Mouse (Mus musculus) kidney, embryonic 16.5 days (tissue): ENCODE results near the gene Sox10. TPM values are rescaled to one million over a fixed set of nuclear protein-coding genes. Genes with fewer than 3 reads are reported as not detected.

Source experiments
- ATAC-seq: fragments of 200-750 bp; cut with Nextera tagmentation; 2 replicates; pipeline ENCODE4 v1.8.0; 2017; ENCODE audit warnings: moderate TSS enrichment; ENCODE audit not compliant: low FRiP score, low TSS enrichment
- H3K27ac ChIP-seq: fragments of 300-500 bp; sonication (generic); 2 replicates; pipeline ENCODE4 v1.5.1; 2014; ENCODE audit warnings: low read length
- H3K27me3 ChIP-seq: fragments of 300-500 bp; sonication (generic); 2 replicates; pipeline ENCODE4 v1.6.1; 2014; ENCODE audit warnings: low read length, control low read depth, mixed read lengths; ENCODE audit not compliant: insufficient read depth
- H3K36me3 ChIP-seq: fragments of 300-500 bp; sonication (generic); 2 replicates; pipeline ENCODE4 v1.6.1; 2014; ENCODE audit warnings: low read length, control low read depth, mixed read lengths; ENCODE audit not compliant: insufficient read depth
- H3K4me1 ChIP-seq: fragments of 300-500 bp; sonication (generic); 2 replicates; pipeline ENCODE4 v1.6.1; 2014; ENCODE audit warnings: low read length, control low read depth, mixed read lengths; ENCODE audit not compliant: insufficient read depth
- H3K4me2 ChIP-seq: fragments of 300-500 bp; sonication (generic); replicated peaks from 2 replicates; pipeline ENCODE4 v1.6.1; 2014; ENCODE audit warnings: low read depth, low read length
- H3K4me3 ChIP-seq: fragments of 300-500 bp; sonication (generic); 2 replicates; pipeline ENCODE4 v1.5.1; 2014; ENCODE audit warnings: mild to moderate bottlenecking, low read length
- H3K9ac ChIP-seq: fragments of 300-500 bp; sonication (generic); replicated peaks from 2 replicates; pipeline ENCODE4 v1.6.1; 2014; ENCODE audit warnings: low read length
- H3K9me3 ChIP-seq: fragments of 300-500 bp; sonication (generic); 2 replicates; pipeline ENCODE4 v1.6.1; 2016; ENCODE audit warnings: low read length, control low read depth
- WGBS: fragments of 180-500 bp; shearing (Covaris S2); extraction: QIAGEN DNeasy Blood & Tissue Kit; methylation state at CpG from one replicate; pipeline ENCODE4 v1.1.7; 2014; 5-methylcytosine and 5-hydroxymethylcytosine counted together
- polyA plus RNA-seq: library from polyadenylated mRNA; unstranded; fragments of >200 nt; fragmentation: Nextera tagmentation; extraction: Ambion mirVana; gene quantifications from 2 replicates; pipeline ENCODE4 v1.2.1, GENCODE M21; 2015

Sox10 gene
- polyA plus RNA-seq, 1 experiment from 2014 or later, result 0.56 TPM

GRCm38 (mm10) chr15:79130782-79131181, 34.3 kb downstream of the Sox10 start:
- Histone ChIP-seq H3K36me3 (peaks cover 54% of the 10 kb centered on the region), H3K4me3 (no peak overlapping the region), H3K9ac (no peak overlapping the region), H3K27ac (no peak overlapping the region), H3K4me2 (no peak overlapping the region), H3K4me1 (peaks cover 11% of the 10 kb centered on the region), H3K27me3 (no peaks in the 10 kb centered on the region), H3K9me3 (peaks cover 6% of the 10 kb centered on the region; the same call in 1 of the 2 replicates)
- ATAC-seq, result no peak
- 84% methylated on average over 10 of the region's 10 CpGs for WGBS

- no peaks in the 10 kb centered on the region for H3K27me3 ChIP-seq
- H3K9me3 ChIP-seq, result peaks cover 6% of the 10 kb centered on the region; the same call in 1 of the 2 replicates
- no peak overlapping the region for H3K27ac ChIP-seq
- H3K4me2 ChIP-seq, result no peak overlapping the region
- H3K4me3 ChIP-seq, result no peak overlapping the region
- no peak overlapping the region for H3K9ac ChIP-seq
- no peak for ATAC-seq
- H3K4me1 ChIP-seq, result no peaks in the 10 kb centered on the region
- peaks cover 64% of the 10 kb centered on the region for H3K36me3 ChIP-seq
- 65% methylated on average over 7 of the region's 7 CpGs for WGBS
These were observed 35.7 kb downstream of the Sox10 start for GRCm38 (mm10) chr15:79129311-79129710.

GRCm38 (mm10) chr15:79128208-79128607, 36.8 kb downstream of the Sox10 start:
- ATAC-seq, result no peak
- no peaks in the 10 kb centered on the region for H3K27me3 ChIP-seq
- no peak overlapping the region for H3K9ac ChIP-seq
- peaks cover 57% of the 10 kb centered on the region for H3K36me3 ChIP-seq
- H3K4me3 ChIP-seq, result no peak overlapping the region
- no peaks in the 10 kb centered on the region for H3K4me1 ChIP-seq
- H3K9me3 ChIP-seq, result peaks cover 6% of the 10 kb centered on the region; the same call in 1 of the 2 replicates
- no peak overlapping the region for H3K27ac ChIP-seq
- WGBS, result 96% methylated on average over 5 of the region's 5 CpGs
- H3K4me2 ChIP-seq, result no peak overlapping the region

- H3K4me1 ChIP-seq, result no peaks in the 10 kb centered on the region
- H3K9ac ChIP-seq, result no peak overlapping the region
- H3K27ac ChIP-seq, result no peak overlapping the region
- H3K9me3 ChIP-seq, result peaks cover 6% of the 10 kb centered on the region; the same call in 1 of the 2 replicates
- no peaks in the 10 kb centered on the region for H3K27me3 ChIP-seq
- no peak overlapping the region for H3K4me2 ChIP-seq
- no peak overlapping the region for H3K4me3 ChIP-seq
- H3K36me3 ChIP-seq, result peaks cover 59% of the 10 kb centered on the region
- ATAC-seq, result no peak
- 93% methylated on average over 12 of the region's 12 CpGs for WGBS
These were observed 37.9 kb downstream of the Sox10 start for GRCm38 (mm10) chr15:79127101-79127500.

GRCm38 (mm10) chr15:79126217-79126932, 38.7 kb downstream of the Sox10 start:
- no peak overlapping the region for H3K9ac ChIP-seq
- no peak overlapping the region for H3K4me3 ChIP-seq
- no peak for ATAC-seq
- H3K9me3 ChIP-seq, result peaks cover 6% of the 10 kb centered on the region; the same call in 1 of the 2 replicates
- H3K36me3 ChIP-seq, result peaks cover 57% of the 10 kb centered on the region
- WGBS, result 81% methylated on average over 13 of the region's 13 CpGs
- H3K4me1 ChIP-seq, result no peaks in the 10 kb centered on the region
- no peaks in the 10 kb centered on the region for H3K27me3 ChIP-seq
- H3K4me2 ChIP-seq, result no peak overlapping the region
- no peak overlapping the region for H3K27ac ChIP-seq

- Histone ChIP-seq H3K9ac (no peak overlapping the region), H3K36me3 (peaks cover 46% of the 10 kb centered on the region), H3K4me1 (no peaks in the 10 kb centered on the region), H3K4me2 (no peak overlapping the region), H3K9me3 (peaks cover 6% of the 10 kb centered on the region; the same call in 1 of the 2 replicates), H3K27ac (no peak overlapping the region), H3K27me3 (no peaks in the 10 kb centered on the region), H3K4me3 (no peak overlapping the region)
- 84% methylated on average over 10 of the region's 10 CpGs for WGBS
- ATAC-seq, result no peak
These were observed 40.6 kb downstream of the Sox10 start for GRCm38 (mm10) chr15:79124331-79124875.

- WGBS, result 84% methylated on average over 6 of the region's 6 CpGs
- no peaks in the 10 kb centered on the region for H3K27me3 ChIP-seq
- peaks cover 45% of the 10 kb centered on the region for H3K36me3 ChIP-seq
- H3K27ac ChIP-seq, result no peak overlapping the region
- ATAC-seq, result no peak
- H3K4me1 ChIP-seq, result no peaks in the 10 kb centered on the region
- no peak overlapping the region for H3K4me3 ChIP-seq
- H3K9me3 ChIP-seq, result peaks cover 6% of the 10 kb centered on the region; the same call in 1 of the 2 replicates
- no peak overlapping the region for H3K9ac ChIP-seq
- no peak overlapping the region for H3K4me2 ChIP-seq
These were observed 41.3 kb downstream of the Sox10 start for GRCm38 (mm10) chr15:79123751-79124150.

- Histone ChIP-seq H3K27me3 (no peaks in the 10 kb centered on the region), H3K9me3 (no peaks in the 10 kb centered on the region), H3K4me3 (no peak overlapping the region), H3K4me1 (no peaks in the 10 kb centered on the region), H3K27ac (no peak overlapping the region), H3K36me3 (peaks cover 41% of the 10 kb centered on the region), H3K4me2 (no peak overlapping the region), H3K9ac (no peak overlapping the region)
- 83% methylated on average over 13 of the region's 13 CpGs for WGBS
- no peak for ATAC-seq
These were observed 42.5 kb downstream of the Sox10 start for GRCm38 (mm10) chr15:79122546-79122945.

- ATAC-seq, result no peak
- 77% methylated on average over 4 of the region's 4 CpGs for WGBS
- peaks cover 38% of the 10 kb centered on the region; the same call in 1 of the 2 replicates for H3K36me3 ChIP-seq
These were observed 42.9 kb downstream of the Sox10 start for GRCm38 (mm10) chr15:79122119-79122518.

GRCm38 (mm10) chr15:79119491-79119890, 45.5 kb downstream of the Sox10 start:
- H3K4me3 ChIP-seq, result no peak overlapping the region
- H3K4me1 ChIP-seq, result 0 out of 2 replicates have a peak, but pooled peaks cover 5% of the 10 kb centered on the region
- no peak overlapping the region for H3K4me2 ChIP-seq
- no peak overlapping the region for H3K27ac ChIP-seq
- H3K27me3 ChIP-seq, result no peaks in the 10 kb centered on the region
- H3K9me3 ChIP-seq, result no peaks in the 10 kb centered on the region
- 82% methylated on average over 9 of the region's 9 CpGs for WGBS
- no peak for ATAC-seq
- H3K9ac ChIP-seq, result no peak overlapping the region
- peaks cover 30% of the 10 kb centered on the region for H3K36me3 ChIP-seq

More at GRCm38 (mm10) chr15:79122119-79122518, 42.9 kb downstream of the Sox10 start:
- H3K9ac ChIP-seq, result no peak overlapping the region
- H3K9me3 ChIP-seq, result no peaks in the 10 kb centered on the region
- no peak overlapping the region for H3K4me2 ChIP-seq
- H3K27me3 ChIP-seq, result no peaks in the 10 kb centered on the region
- no peak overlapping the region for H3K27ac ChIP-seq
- no peaks in the 10 kb centered on the region for H3K4me1 ChIP-seq
- no peak overlapping the region for H3K4me3 ChIP-seq
